Mouse (Mus musculus) liver, postnatal 0 days (tissue): ENCODE data around the gene Neu1.
A peak's percentile ranks its signal among the peaks of the same experiment; 100 is the strongest.

Experiments
- CTCF ChIP-seq: sonication (generic); IDR thresholded peaks from 2 replicates; pipeline ENCODE4 v1.5.1; 2016; ENCODE audit warnings: antibody characterized with exemption, low read depth
- EP300 ChIP-seq: IDR thresholded peaks from 2 replicates; pipeline ENCODE4 v1.6.1; 2016; ENCODE audit warnings: antibody characterized with exemption, low read depth, mild to moderate bottlenecking

DNA sequence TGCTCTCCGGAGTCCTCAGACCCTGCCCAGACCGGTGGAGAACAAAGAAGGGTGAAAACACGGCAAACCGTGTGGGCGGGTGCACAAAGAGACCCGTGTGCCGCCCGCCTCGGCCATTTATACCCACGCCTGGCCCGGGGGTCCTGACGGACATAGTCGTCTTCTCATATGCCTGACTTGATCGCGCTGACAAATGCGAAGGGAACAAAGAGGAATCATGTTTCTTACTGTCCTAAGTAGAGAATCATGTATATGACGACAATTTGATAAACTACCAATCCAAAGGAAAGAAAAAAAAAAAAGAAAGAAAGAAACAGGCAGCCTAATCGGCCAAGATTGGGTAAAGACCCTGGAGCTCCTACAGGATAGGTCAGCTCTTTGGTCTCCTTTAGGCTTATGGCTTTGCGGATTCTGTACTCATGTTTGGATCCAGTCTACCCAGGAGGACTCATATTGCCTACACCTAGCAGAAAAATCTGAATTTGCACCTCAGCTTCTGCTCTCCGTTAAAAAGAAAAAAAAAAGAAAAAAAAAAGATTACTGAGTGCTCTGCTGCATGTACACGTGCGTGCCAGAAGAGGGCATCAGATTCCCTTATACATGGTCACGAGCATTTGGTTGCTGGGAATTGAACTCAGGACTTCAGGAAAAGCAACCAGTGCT is 21.5 kb downstream of the Neu1 start:
- TF ChIP-seq CTCF (peak; percentile 85), EP300 (peak; percentile 92)
